Mouse (Mus musculus) stomach, embryonic 14.5 days (tissue): ENCODE measurements around the gene Erp27. TPM values are rescaled to one million over a fixed set of nuclear protein-coding genes. Genes with fewer than 3 reads are reported as not detected.

ENCODE experiments used
- ATAC-seq: fragments of 200-750 bp; cut with Nextera tagmentation; 2 replicates; pipeline ENCODE4 v1.8.0; 2017; ENCODE audit warnings: low read depth, moderate TSS enrichment; ENCODE audit not compliant: insufficient number of reproducible peaks, insufficient read depth, low FRiP score
- H3K27ac ChIP-seq: fragments of 300-500 bp; sonication (generic); 2 replicates; pipeline ENCODE4 v1.5.1; 2014; ENCODE audit warnings: mild to moderate bottlenecking, low read length, moderate library complexity, mixed read lengths
- H3K27me3 ChIP-seq: fragments of 300-500 bp; sonication (generic); 2 replicates; pipeline ENCODE4 v1.6.1; 2014; ENCODE audit warnings: low read length, control low read depth, mixed read lengths; ENCODE audit not compliant: control insufficient read depth, insufficient read depth
- H3K36me3 ChIP-seq: fragments of 300-500 bp; sonication (generic); 2 replicates; pipeline ENCODE4 v1.6.1; 2014; ENCODE audit warnings: mild to moderate bottlenecking, control low read depth, low read length, moderate library complexity, mixed read lengths; ENCODE audit not compliant: control insufficient read depth, insufficient read depth
- H3K4me1 ChIP-seq: fragments of 300-500 bp; sonication (generic); 2 replicates; pipeline ENCODE4 v1.6.1; 2014; ENCODE audit warnings: low read length, control low read depth, mixed read lengths; ENCODE audit not compliant: control insufficient read depth, insufficient read depth
- H3K4me2 ChIP-seq: fragments of 300-500 bp; sonication (generic); replicated peaks from 2 replicates; pipeline ENCODE4 v1.6.1; 2014; ENCODE audit warnings: low read depth, low read length, control low read depth
- H3K4me3 ChIP-seq: fragments of 300-500 bp; sonication (generic); 2 replicates; pipeline ENCODE4 v1.5.1; 2014; ENCODE audit warnings: low read depth, low read length, control low read depth
- H3K9ac ChIP-seq: fragments of 300-500 bp; sonication (generic); replicated peaks from 2 replicates; pipeline ENCODE4 v1.6.1; 2014; ENCODE audit warnings: low read depth, mild to moderate bottlenecking, control low read depth, low read length, moderate library complexity, mixed read lengths
- H3K9me3 ChIP-seq: fragments of 300-500 bp; sonication (generic); 2 replicates; pipeline ENCODE4 v1.6.1; 2016; ENCODE audit warnings: low read depth, low read length, control low read depth; ENCODE audit not compliant: control insufficient read depth
- WGBS: fragments of 180-500 bp; shearing (Covaris S2); extraction: QIAGEN DNeasy Blood & Tissue Kit; methylation state at CpG from one replicate; pipeline ENCODE4 v1.1.7; 2014; 5-methylcytosine and 5-hydroxymethylcytosine counted together
- polyA plus RNA-seq: library from polyadenylated mRNA; unstranded; fragments of >200 nt; fragmentation: Nextera tagmentation; extraction: Ambion mirVana; gene quantifications from 2 replicates; pipeline ENCODE4 v1.2.1, GENCODE M21; 2014

Erp27 gene
- polyA plus RNA-seq, 1 experiment from 2014 or later: 0.48 TPM

- Histone ChIP-seq H3K9ac (no peak overlapping the region), H3K27ac (no peak overlapping the region), H3K9me3 (no peaks in the 10 kb centered on the region), H3K27me3 (no peaks in the 10 kb centered on the region), H3K4me2 (no peak overlapping the region), H3K36me3 (no peaks in the 10 kb centered on the region), H3K4me1 (no peaks in the 10 kb centered on the region), H3K4me3 (no peak overlapping the region)
- WGBS: 77% methylated on average over 8 of the region's 8 CpGs
- ATAC-seq: no peak
Observed at GRCm38 (mm10) chr6:136954715-136955114, 32.7 kb upstream of the Erp27 start.

- ATAC-seq: no peak
- H3K9ac ChIP-seq: no peak overlapping the region
- H3K4me3 ChIP-seq: no peak overlapping the region
- no peaks in the 10 kb centered on the region for H3K27me3 ChIP-seq
- H3K27ac ChIP-seq: no peak overlapping the region
- WGBS: 80% methylated on average over 6 of the region's 6 CpGs
- no peaks in the 10 kb centered on the region for H3K9me3 ChIP-seq
- no peaks in the 10 kb centered on the region for H3K4me1 ChIP-seq
- no peak overlapping the region for H3K4me2 ChIP-seq
- no peaks in the 10 kb centered on the region for H3K36me3 ChIP-seq
Observed at GRCm38 (mm10) chr6:136954192-136954591, 32.2 kb upstream of the Erp27 start.

- WGBS: 89% methylated on average over 9 of the region's 9 CpGs
Observed at GRCm38 (mm10) chr6:136952930-136953329, 30.9 kb upstream of the Erp27 start.

GRCm38 (mm10) chr6:136950171-136950570 lies 28.2 kb upstream of the Erp27 start:
- 92% methylated on average over 2 of the region's 2 CpGs for WGBS

More at GRCm38 (mm10) chr6:136952930-136953329, 30.9 kb upstream of the Erp27 start:
- H3K9ac ChIP-seq: no peak overlapping the region
- H3K9me3 ChIP-seq: no peaks in the 10 kb centered on the region
- no peak overlapping the region for H3K4me2 ChIP-seq
- H3K36me3 ChIP-seq: no peaks in the 10 kb centered on the region
- H3K27ac ChIP-seq: no peak overlapping the region
- ATAC-seq: no peak
- H3K4me3 ChIP-seq: no peak overlapping the region
- H3K4me1 ChIP-seq: no peaks in the 10 kb centered on the region
- H3K27me3 ChIP-seq: no peaks in the 10 kb centered on the region

GRCm38 (mm10) chr6:136947716-136948115 lies 25.7 kb upstream of the Erp27 start:
- Histone ChIP-seq H3K4me1 (no peaks in the 10 kb centered on the region), H3K27me3 (no peaks in the 10 kb centered on the region), H3K4me2 (no peak overlapping the region), H3K36me3 (no peaks in the 10 kb centered on the region), H3K9ac (no peak overlapping the region), H3K27ac (no peak overlapping the region), H3K9me3 (no peaks in the 10 kb centered on the region), H3K4me3 (no peak overlapping the region)
- no peak for ATAC-seq
- 74% methylated on average over 4 of the region's 4 CpGs for WGBS

More at GRCm38 (mm10) chr6:136950171-136950570, 28.2 kb upstream of the Erp27 start:
- Histone ChIP-seq H3K4me1 (no peaks in the 10 kb centered on the region), H3K4me3 (no peak overlapping the region), H3K36me3 (no peaks in the 10 kb centered on the region), H3K9ac (no peak overlapping the region), H3K27me3 (no peaks in the 10 kb centered on the region), H3K9me3 (no peaks in the 10 kb centered on the region), H3K4me2 (no peak overlapping the region), H3K27ac (no peak overlapping the region)
- ATAC-seq: no peak

- 45% methylated on average over 9 of the region's 9 CpGs for WGBS
- ATAC-seq: no peak
- no peaks in the 10 kb centered on the region for H3K4me1 ChIP-seq
- H3K4me3 ChIP-seq: no peak overlapping the region
- no peak overlapping the region for H3K27ac ChIP-seq
- H3K9me3 ChIP-seq: no peaks in the 10 kb centered on the region
- H3K9ac ChIP-seq: no peak overlapping the region
- H3K27me3 ChIP-seq: no peaks in the 10 kb centered on the region
- no peak overlapping the region for H3K4me2 ChIP-seq
- H3K36me3 ChIP-seq: no peaks in the 10 kb centered on the region
Observed at GRCm38 (mm10) chr6:136946943-136947342, 25.0 kb upstream of the Erp27 start.

- no peaks in the 10 kb centered on the region for H3K9me3 ChIP-seq
- no peaks in the 10 kb centered on the region for H3K27me3 ChIP-seq
- no peak overlapping the region for H3K4me2 ChIP-seq
- ATAC-seq: no peak
- H3K27ac ChIP-seq: no peak overlapping the region
- no peak overlapping the region for H3K9ac ChIP-seq
- WGBS: 70% methylated on average over 5 of the region's 5 CpGs
- H3K4me3 ChIP-seq: no peak overlapping the region
- H3K36me3 ChIP-seq: no peaks in the 10 kb centered on the region
- H3K4me1 ChIP-seq: peaks cover 7% of the 10 kb centered on the region
Observed at GRCm38 (mm10) chr6:136946241-136946640, 24.3 kb upstream of the Erp27 start.

- no peak overlapping the region for H3K27ac ChIP-seq
- WGBS: 57% methylated on average over 8 of the region's 8 CpGs
- no peak for ATAC-seq
Observed at GRCm38 (mm10) chr6:136944511-136944910, 22.5 kb upstream of the Erp27 start.

GRCm38 (mm10) chr6:136943392-136943791 lies 21.4 kb upstream of the Erp27 start:
- no peak overlapping the region for H3K4me3 ChIP-seq
- H3K27me3 ChIP-seq: no peaks in the 10 kb centered on the region
- no peak overlapping the region for H3K9ac ChIP-seq
- H3K36me3 ChIP-seq: no peaks in the 10 kb centered on the region
- peaks cover 16% of the 10 kb centered on the region for H3K4me1 ChIP-seq
- H3K9me3 ChIP-seq: no peaks in the 10 kb centered on the region
- no peak for ATAC-seq
- H3K27ac ChIP-seq: no peak overlapping the region
- no peak overlapping the region for H3K4me2 ChIP-seq

More at GRCm38 (mm10) chr6:136944511-136944910, 22.5 kb upstream of the Erp27 start:
- Histone ChIP-seq H3K9me3 (no peaks in the 10 kb centered on the region), H3K27me3 (no peaks in the 10 kb centered on the region), H3K9ac (no peak overlapping the region), H3K36me3 (no peaks in the 10 kb centered on the region), H3K4me2 (no peak overlapping the region), H3K4me1 (peaks cover 16% of the 10 kb centered on the region), H3K4me3 (no peak overlapping the region)
